Mouse (Mus musculus) liver, embryonic 14.5 days (tissue): ENCODE data around the gene Nmrk1.

Experiments
- CTCF ChIP-seq: IDR thresholded peaks from 2 replicates; pipeline ENCODE4 v1.5.1; 2016; ENCODE audit warnings: antibody characterized with exemption, low read depth, control low read depth
- EP300 ChIP-seq: IDR thresholded peaks from 2 replicates; pipeline ENCODE4 v1.6.1; 2016; ENCODE audit warnings: antibody characterized with exemption, low read depth

DNA sequence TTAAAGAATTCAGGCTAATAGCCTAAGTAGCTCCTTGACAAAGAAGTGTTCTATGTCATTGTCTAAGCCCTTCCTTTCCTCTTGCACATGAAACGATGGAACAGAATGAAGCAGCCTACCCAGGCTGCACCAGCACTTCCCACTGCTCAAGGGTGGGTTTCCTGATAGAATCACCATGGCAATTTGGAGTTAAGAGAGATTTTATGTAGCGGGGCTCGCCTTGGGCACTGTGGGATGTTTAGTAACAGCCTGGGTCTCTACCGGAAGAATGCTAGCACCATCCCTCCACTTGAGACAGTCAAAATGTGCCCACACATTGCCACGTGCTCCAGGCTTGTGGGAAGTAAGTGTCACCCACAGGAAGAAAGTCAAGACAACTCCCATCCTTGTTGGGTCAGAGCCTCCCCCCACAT is 40.8 kb upstream of the Nmrk1 start:
- TF ChIP-seq CTCF: no peak
- no peak for TF ChIP-seq EP300
